8 mouse cellular contexts compared by ENCODE assay signal in the genomic region with DNA sequence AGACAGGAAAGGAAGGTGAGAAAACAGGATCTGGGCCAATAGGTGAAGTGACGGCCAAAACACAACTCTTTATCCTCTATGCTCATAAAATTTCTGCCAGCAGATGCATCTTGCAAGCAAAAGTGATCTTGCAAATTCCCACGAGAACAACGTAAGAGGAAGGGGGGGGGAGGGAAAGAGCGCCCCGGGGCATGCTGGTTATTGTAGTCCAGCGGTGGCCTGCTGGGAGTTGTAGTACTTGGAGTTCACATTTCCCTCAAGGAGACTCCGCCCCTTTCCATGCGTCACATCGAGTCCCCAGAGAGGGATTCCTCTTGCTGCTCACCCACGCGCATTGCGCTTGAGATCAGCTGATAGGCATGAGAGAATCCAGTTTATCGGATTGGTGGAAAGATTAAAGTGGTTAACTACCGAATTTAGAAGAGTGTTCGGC. TPM values are rescaled to one million over a fixed set of nuclear protein-coding genes. Genes with fewer than 3 reads are reported as not detected.
DNase-seq lines count a peak whose midpoint lies in the region; ATAC-seq and TF ChIP-seq lines count a peak whose summit lies in the region.

No protein-coding gene starts in this region.

- H3K27ac ChIP-seq in embryonic facial prominence, embryonic 14.5 days (replicated peaks; ENCODE audit: low read depth, low read length) = peak overlapping the region; percentile 63
- peak overlapping the region; percentile 85 for H3K27ac ChIP-seq in heart, adult 2 months
- peak overlapping the region; percentile 61; the same call in 1 of the 2 replicates for H3K27ac ChIP-seq in limb, embryonic 13.5 days
- H3K27ac ChIP-seq in midbrain, embryonic 16.5 days (ENCODE audit: low read length) = peak overlapping the region; percentile 72

- 0% methylated on average over 15 of the region's 15 CpGs for WGBS in embryonic facial prominence, embryonic 14.5 days
- WGBS in heart, adult 2 months = 2% methylated on average over 15 of the region's 15 CpGs
- WGBS in limb, embryonic 13.5 days = 1% methylated on average over 15 of the region's 15 CpGs
- WGBS in midbrain, embryonic 16.5 days = 1% methylated on average over 15 of the region's 15 CpGs

- H3K4me2 ChIP-seq in embryonic facial prominence, embryonic 14.5 days (ENCODE audit: low read depth, low read length) = peak overlapping the region; percentile 58
- peak overlapping the region; percentile 64 for H3K4me2 ChIP-seq in limb, embryonic 13.5 days (replicated peaks)
- peak overlapping the region; percentile 59 for H3K4me2 ChIP-seq in midbrain, embryonic 16.5 days (ENCODE audit: low read length)

- peak; percentile 66 for TF ChIP-seq POLR2A in heart, adult 2 months (IDR thresholded peaks at IDR 0.05; ENCODE audit: insufficient read depth, low read depth, low read length)

- no peaks in the 10 kb centered on the region for H3K9me3 ChIP-seq in embryonic facial prominence, embryonic 14.5 days (ENCODE audit: control insufficient read depth, low read length)
- H3K9me3 ChIP-seq in limb, embryonic 13.5 days = no peaks in the 10 kb centered on the region
- no peaks in the 10 kb centered on the region for H3K9me3 ChIP-seq in midbrain, embryonic 16.5 days (replicated peaks; ENCODE audit: control insufficient read depth, low read length, poor library complexity, severe bottlenecking)

- peak overlapping the region; percentile 47 for H3K9ac ChIP-seq in embryonic facial prominence, embryonic 14.5 days (ENCODE audit: low read depth, low read length)
- H3K9ac ChIP-seq in heart, adult 2 months (ENCODE audit: low read depth, low read length) = peak overlapping the region; percentile 53; the same call in 1 of the 2 replicates
- peak overlapping the region; percentile 56 for H3K9ac ChIP-seq in limb, embryonic 13.5 days
- peak overlapping the region; percentile 40; the same call in 1 of the 2 replicates for H3K9ac ChIP-seq in midbrain, embryonic 16.5 days (ENCODE audit: low read depth, low read length)

- H3K79me2 ChIP-seq in heart, adult 2 months (replicated peaks; ENCODE audit: control insufficient read depth, insufficient read depth, low read length) = peaks cover 4% of the 10 kb centered on the region

- H3K4me1 ChIP-seq in embryonic facial prominence, embryonic 14.5 days (ENCODE audit: control insufficient read depth, insufficient read depth, low read length) = peaks cover 21% of the 10 kb centered on the region
- peaks cover 23% of the 10 kb centered on the region for H3K4me1 ChIP-seq in heart, adult 2 months (ENCODE audit: control insufficient read depth, insufficient read depth, low read length)
- H3K4me1 ChIP-seq in limb, embryonic 13.5 days = peaks cover 38% of the 10 kb centered on the region
- peaks cover 23% of the 10 kb centered on the region for H3K4me1 ChIP-seq in midbrain, embryonic 16.5 days (ENCODE audit: control insufficient read depth, insufficient read depth, low read length)

- peak; percentile 83; the same call in 1 of the 2 replicates for TF ChIP-seq EP300 in heart, adult 2 months (IDR thresholded peaks at IDR 0.05; ENCODE audit: insufficient read depth, low read depth, low read length)

- intact Hi-C loops in heart, adult 2 months (cut with DNase I) = no loop called here

- ATAC-seq in embryonic facial prominence, embryonic 14.5 days (ENCODE audit: low read depth) = peak; percentile 50
- peak; percentile 72 for ATAC-seq in limb, embryonic 13.5 days (ENCODE audit: low FRiP score, low read depth)
- ATAC-seq in midbrain, embryonic 16.5 days = peak; percentile 69

- no peaks in the 10 kb centered on the region for H3K36me3 ChIP-seq in embryonic facial prominence, embryonic 14.5 days (ENCODE audit: control insufficient read depth, insufficient read depth, low read length)
- no peaks in the 10 kb centered on the region for H3K36me3 ChIP-seq in heart, adult 2 months (ENCODE audit: control insufficient read depth, insufficient read depth, low read length)
- 0 out of 2 replicates have a peak, but pooled peaks cover under 1% of the 10 kb centered on the region for H3K36me3 ChIP-seq in limb, embryonic 13.5 days
- no peaks in the 10 kb centered on the region for H3K36me3 ChIP-seq in midbrain, embryonic 16.5 days (ENCODE audit: control insufficient read depth, insufficient read depth, low read length)

- no peak for TF ChIP-seq CTCF in heart, adult 2 months (IDR thresholded peaks at IDR 0.05)

- H3K27me3 ChIP-seq in embryonic facial prominence, embryonic 14.5 days (replicated peaks; ENCODE audit: control insufficient read depth, insufficient read depth, low read length) = no peaks in the 10 kb centered on the region
- H3K27me3 ChIP-seq in heart, adult 2 months (ENCODE audit: control insufficient read depth, insufficient read depth, low read length) = no peaks in the 10 kb centered on the region
- no peaks in the 10 kb centered on the region for H3K27me3 ChIP-seq in limb, embryonic 13.5 days
- no peaks in the 10 kb centered on the region for H3K27me3 ChIP-seq in midbrain, embryonic 16.5 days (ENCODE audit: control insufficient read depth, insufficient read depth, low read depth, low read length)

- peak; percentile 100 for DNase-seq in 3T3-L1 (ENCODE audit: low read depth, low spot score)
- peak; percentile 69 to 92 for DNase-seq in adrenal gland, postnatal 4 days (ENCODE audit: low spot score in 2 of 2)
- DNase-seq in embryonic facial prominence, embryonic 14.5 days (ENCODE audit: low spot score) = peak; percentile 99
- DNase-seq in heart, adult 2 months = peak; percentile 93 to 95
- DNase-seq in kidney, adult 8-10 months = peak; percentile 96 to 97
- DNase-seq in spleen, postnatal 10 days (ENCODE audit: low spot score in 2 of 2) = peak; percentile 91 to 97

- peak overlapping the region; percentile 33 for H3K4me3 ChIP-seq in embryonic facial prominence, embryonic 14.5 days (ENCODE audit: low read depth, low read length)
- H3K4me3 ChIP-seq in heart, adult 2 months = peak overlapping the region; percentile 50
- peak overlapping the region; percentile 37 for H3K4me3 ChIP-seq in limb, embryonic 13.5 days
- peak overlapping the region; percentile 29 for H3K4me3 ChIP-seq in midbrain, embryonic 16.5 days (ENCODE audit: low read depth, low read length)

RNA-seq across cellular contexts. Expression of a gene that starts 2.5 kb away (rescaled TPM):
- total RNA-seq in adrenal gland, postnatal 4 days (2021) = 100 to 1,000 TPM; 194 to 200 TPM
- 249 and 275 TPM in 2 replicates for polyA plus RNA-seq in embryonic facial prominence, embryonic 14.5 days (2014; fragmentation: Nextera tagmentation; extraction: Ambion mirVana)
- 100 to 1,000 TPM; 118 to 121 TPM for total RNA-seq in heart, adult 2 months (2021)
- 98.1 and 101 TPM in 2 replicates for polyA plus RNA-seq in heart, adult 2 months (2012; rRNA removed)
- 268 and 284 TPM in 2 replicates for polyA plus RNA-seq in limb, embryonic 13.5 days (2015; fragmentation: Nextera tagmentation; extraction: Ambion mirVana)
- polyA plus RNA-seq in midbrain, embryonic 16.5 days (2015; fragmentation: Nextera tagmentation; extraction: Ambion mirVana) = 321 and 344 TPM in 2 replicates

RNA-seq across cellular contexts. Expression of a gene that starts 26.9 kb away (rescaled TPM):
- 10 to 100 TPM; 18.2 to 23.0 TPM for total RNA-seq in adrenal gland, postnatal 4 days (2021)
- polyA plus RNA-seq in embryonic facial prominence, embryonic 14.5 days (2014; fragmentation: Nextera tagmentation; extraction: Ambion mirVana) = 9.1 and 11.6 TPM in 2 replicates
- total RNA-seq in heart, adult 2 months (2021) = 10 to 100 TPM; 15.6 to 21.0 TPM
- polyA plus RNA-seq in heart, adult 2 months (2012; rRNA removed) = 9.7 and 16.5 TPM in 2 replicates
- polyA plus RNA-seq in limb, embryonic 13.5 days (2015; fragmentation: Nextera tagmentation; extraction: Ambion mirVana) = 6.2 and 11.2 TPM in 2 replicates
- 7.7 and 9.2 TPM in 2 replicates for polyA plus RNA-seq in midbrain, embryonic 16.5 days (2015; fragmentation: Nextera tagmentation; extraction: Ambion mirVana)

RNA-seq across cellular contexts. Expression of a gene that starts 54.4 kb away (rescaled TPM):
- 100 to 1,000 TPM; 229 to 255 TPM for total RNA-seq in adrenal gland, postnatal 4 days (2021)
- 18.1 and 30.3 TPM in 2 replicates for polyA plus RNA-seq in embryonic facial prominence, embryonic 14.5 days (2014; fragmentation: Nextera tagmentation; extraction: Ambion mirVana)
- total RNA-seq in heart, adult 2 months (2021) = 100 to 1,000 TPM in 1 of 2 experiments, 10 to 100 TPM in 1; 88.1 to 133 TPM
- polyA plus RNA-seq in heart, adult 2 months (2012; rRNA removed) = 30.3 and 77.8 TPM in 2 replicates
- polyA plus RNA-seq in limb, embryonic 13.5 days (2015; fragmentation: Nextera tagmentation; extraction: Ambion mirVana) = 2.3 and 3.4 TPM in 2 replicates
- 0.37 and 0.60 TPM in 2 replicates for polyA plus RNA-seq in midbrain, embryonic 16.5 days (2015; fragmentation: Nextera tagmentation; extraction: Ambion mirVana)

RNA-seq across cellular contexts. Expression of a gene that starts 55.3 kb away (rescaled TPM):
- total RNA-seq in adrenal gland, postnatal 4 days (2021) = 10 to 100 TPM; 32.9 to 35.4 TPM
- polyA plus RNA-seq in embryonic facial prominence, embryonic 14.5 days (2014; fragmentation: Nextera tagmentation; extraction: Ambion mirVana) = 40.0 and 40.6 TPM in 2 replicates
- total RNA-seq in heart, adult 2 months (2021) = 10 to 100 TPM; 23.0 to 26.4 TPM
- 53.2 and 58.4 TPM in 2 replicates for polyA plus RNA-seq in heart, adult 2 months (2012; rRNA removed)
- 35.7 and 40.1 TPM in 2 replicates for polyA plus RNA-seq in limb, embryonic 13.5 days (2015; fragmentation: Nextera tagmentation; extraction: Ambion mirVana)
- 29.7 and 30.3 TPM in 2 replicates for polyA plus RNA-seq in midbrain, embryonic 16.5 days (2015; fragmentation: Nextera tagmentation; extraction: Ambion mirVana)

Comparison
In these comparisons a context has a peak if more than half of its experiments do, and no peak if none do; other contexts are left out.
1. Peak in every context shown above with its lines: DNase-seq, ATAC-seq, H3K4me3 ChIP-seq and H3K27ac ChIP-seq.